Mouse (Mus musculus) thymus, postnatal 0 days (tissue): ENCODE measurements around the gene Rpl7a. TPM values are rescaled to one million over a fixed set of nuclear protein-coding genes. Genes with fewer than 3 reads are reported as not detected.
A peak's percentile ranks its signal among the peaks of the same experiment; 100 is the strongest.

ENCODE experiments used
- DNase-seq: peaks from one replicate; pipeline ENCODE4 v3.0.0-alpha.2; 2015; ENCODE audit warnings: low spot score
- polyA plus RNA-seq: library from polyadenylated mRNA; unstranded; fragments of >200 nt; fragmentation: Nextera tagmentation; extraction: Ambion mirVana; gene quantifications from 2 replicates; pipeline ENCODE4 v1.2.1, GENCODE M21; 2015

Gene Rpl7a
- polyA plus RNA-seq, 1 experiment from 2014 or later: 778 TPM

- DNase-seq: no peak
These were observed 3.0 kb downstream of the Rpl7a start for GRCm38 (mm10) chr2:26913416-26914147.

GRCm38 (mm10) chr2:26914148-26914941 lies 3.8 kb downstream of the Rpl7a start:
- DNase-seq: no peak

- peak; percentile 83 for DNase-seq
These were observed 5.6 kb downstream of the Rpl7a start, which contains the start of the genes Surf2 and Surf1 for GRCm38 (mm10) chr2:26915927-26916728. Gene Surf2 (plus strand): TSS chr2:26916367. Gene Surf1 (minus strand): TSS chr2:26916530.

DNA sequence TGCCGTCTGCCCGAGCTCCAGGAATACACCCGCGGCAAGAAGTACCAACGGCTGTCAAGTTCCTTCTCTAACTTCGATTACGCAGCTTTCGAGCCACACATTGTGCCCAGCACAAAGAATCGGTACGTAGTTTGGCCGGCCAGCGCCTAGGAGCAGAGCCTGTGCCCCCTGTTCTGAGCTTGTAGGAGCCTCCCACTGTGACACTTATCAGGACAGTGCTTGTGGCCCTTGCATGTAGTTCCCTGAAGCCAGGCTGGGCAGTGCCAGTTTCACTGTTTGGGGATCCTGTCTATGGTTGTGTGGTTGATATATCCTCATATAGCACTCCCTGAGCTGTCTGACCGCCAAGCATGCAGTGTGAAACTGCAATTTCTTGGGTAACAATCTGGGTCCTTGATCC lies 6.2 kb downstream of the Rpl7a start:
- peak; percentile 16 for DNase-seq

- no peak for DNase-seq
These were observed 9.1 kb downstream of the Rpl7a start for GRCm38 (mm10) chr2:26919684-26920083.

DNA sequence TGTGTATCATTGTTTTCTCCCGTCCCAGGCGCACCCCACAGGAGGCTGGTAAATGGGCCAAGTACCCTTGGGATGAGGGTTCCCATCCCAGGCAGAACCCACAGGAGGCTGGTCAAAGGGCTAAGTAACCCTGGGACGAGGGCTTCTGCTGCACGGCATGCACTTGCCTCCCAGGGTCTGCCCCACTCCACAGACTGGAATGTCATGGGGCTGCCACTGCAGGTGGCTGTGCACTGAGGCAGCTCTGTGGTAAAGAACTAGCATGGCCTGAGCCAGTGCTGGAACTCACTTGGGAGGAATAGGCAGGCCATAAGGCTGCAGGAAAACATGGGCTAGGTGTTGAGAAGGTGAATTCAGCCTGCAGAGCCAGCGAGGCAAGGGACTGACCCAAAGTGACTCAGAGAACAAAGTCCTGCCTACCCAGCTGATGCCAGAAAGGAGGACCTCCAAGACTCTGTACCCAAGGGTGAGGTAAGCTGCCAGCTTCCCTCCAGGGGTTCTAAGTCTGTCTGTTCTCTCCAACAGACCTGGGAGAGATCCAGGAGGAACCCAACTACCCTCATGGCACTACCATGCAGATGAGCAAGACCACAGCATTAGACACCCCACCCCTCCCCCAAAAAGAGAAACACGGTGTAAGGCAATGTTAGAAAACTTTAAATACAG lies 9.8 kb downstream of the Rpl7a start:
- no peak for DNase-seq

GRCm38 (mm10) chr2:26921784-26922183 lies 11.2 kb downstream of the Rpl7a start:
- no peak for DNase-seq

DNA sequence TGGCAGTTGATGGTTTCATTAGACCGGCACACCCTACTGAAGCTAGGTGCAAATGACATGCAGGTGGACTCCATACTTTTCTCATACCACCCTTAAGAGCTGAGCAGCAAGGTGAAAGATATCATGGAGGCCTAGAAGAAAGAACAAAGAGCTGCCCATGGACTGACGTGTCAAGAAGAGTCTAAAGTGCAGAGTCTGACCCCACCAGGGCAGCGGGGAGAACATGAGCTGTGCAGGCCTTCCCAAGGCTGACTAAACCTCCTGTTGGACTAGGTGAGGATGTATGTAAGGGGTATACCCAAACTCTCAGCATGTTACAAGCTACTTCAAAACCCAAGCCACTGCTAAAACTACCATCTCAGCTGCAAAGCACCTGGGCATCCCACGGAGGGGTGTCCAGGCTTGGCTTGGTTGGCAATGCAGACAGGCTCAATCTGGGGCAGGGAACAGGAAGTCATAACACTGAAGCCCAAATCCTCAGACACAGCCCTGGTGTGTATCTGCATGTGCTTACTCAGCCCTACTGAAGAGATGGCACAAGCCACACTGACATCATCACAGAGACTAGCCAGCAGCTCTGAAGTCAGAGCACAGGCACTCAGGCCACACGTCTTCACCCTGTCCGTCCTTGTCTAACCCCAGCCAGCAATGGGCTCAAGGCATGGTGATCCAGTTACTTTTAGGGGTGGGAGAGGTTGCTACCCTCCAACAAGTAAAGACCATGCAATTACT lies 17.3 kb downstream of the Rpl7a start:
- no peak for DNase-seq

DNA sequence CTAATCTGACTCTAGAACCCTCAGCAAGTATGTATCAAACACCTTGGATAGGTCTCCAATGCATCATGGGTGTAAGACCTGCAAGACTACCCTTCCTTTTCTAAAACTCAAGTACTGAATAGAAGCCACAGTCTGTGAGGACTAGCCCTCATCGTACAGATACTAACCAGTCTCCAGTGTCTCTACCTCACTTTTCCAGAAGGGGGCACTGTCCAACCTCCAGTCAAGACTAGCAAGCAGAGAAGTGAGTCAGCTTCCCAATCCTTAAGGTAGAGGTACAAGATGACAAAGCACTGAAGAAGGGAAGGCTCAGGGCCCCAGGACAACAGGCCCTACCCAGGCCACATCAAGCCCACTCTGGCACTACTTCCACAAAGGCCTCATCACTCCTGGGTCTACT lies 19.8 kb downstream of the Rpl7a start:
- DNase-seq: peak; percentile 80

DNA sequence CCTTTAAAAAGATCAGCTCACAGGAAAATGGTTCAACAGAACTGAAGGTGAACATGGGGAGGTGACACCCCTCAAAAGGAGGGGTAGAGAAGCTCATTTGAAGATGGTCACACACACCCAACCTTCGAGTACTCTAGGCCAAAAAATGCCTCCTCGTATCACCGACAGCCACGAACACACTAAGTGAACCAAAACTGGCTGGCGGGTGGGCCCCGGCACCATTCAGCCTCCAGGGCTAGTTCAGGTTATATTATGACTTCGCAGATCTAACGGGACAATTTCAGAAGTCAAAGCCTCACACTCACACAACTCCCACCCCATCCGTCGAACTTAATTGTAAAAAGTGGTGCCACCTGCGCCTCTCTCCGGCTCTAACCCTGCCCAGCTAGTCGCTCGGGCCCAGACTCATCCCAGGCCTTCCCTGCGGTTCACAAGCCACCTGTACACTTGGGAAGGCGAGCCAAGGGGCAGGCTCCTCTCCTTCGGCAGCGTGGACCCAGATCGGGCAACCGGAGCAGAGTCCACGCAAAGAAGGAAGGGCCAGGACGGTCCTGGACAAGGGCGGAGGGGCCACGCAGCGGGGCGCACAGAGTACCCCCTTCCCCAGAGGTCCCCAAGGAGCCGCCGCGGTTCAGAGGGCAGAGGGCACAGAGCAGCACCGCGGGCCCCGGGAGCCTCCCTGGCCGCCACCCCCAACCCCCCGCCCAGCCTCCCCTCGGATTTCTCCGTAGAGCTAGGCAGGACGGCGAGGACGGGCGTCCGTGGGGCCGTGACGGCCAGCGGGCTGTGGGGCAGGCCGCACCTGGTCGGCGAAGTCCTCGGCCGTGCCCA lies 22.1 kb downstream of the Rpl7a start:
- DNase-seq: peak; percentile 40

- peak; percentile 96 for DNase-seq
These were observed 22.9 kb downstream of the Rpl7a start, which contains the start of the genes Surf4 and Stkld1 for GRCm38 (mm10) chr2:26933304-26934055. Gene Surf4 (minus strand): TSS chr2:26933928. Gene Stkld1 (plus strand): TSS chr2:26934047.

DNA sequence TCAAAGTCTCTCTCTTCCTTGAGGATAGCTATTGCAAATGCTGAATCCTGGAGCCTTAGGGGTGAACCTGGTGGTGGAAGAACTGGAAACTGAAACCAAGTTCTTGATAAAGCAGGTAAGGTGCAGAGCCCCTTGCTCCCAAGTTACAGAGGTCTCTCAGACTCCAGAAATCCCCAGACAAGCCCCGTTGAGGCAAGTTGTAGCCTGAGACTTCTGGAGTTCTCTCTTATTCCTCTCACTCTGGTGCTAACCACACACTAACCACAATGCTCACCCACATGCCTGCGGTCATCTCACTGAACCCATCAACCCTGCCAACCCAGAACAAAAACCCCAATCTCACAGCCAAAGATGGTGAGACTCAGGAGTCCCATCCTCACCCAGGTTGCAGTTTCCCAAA lies 24.7 kb downstream of the Rpl7a start:
- peak; percentile 23 for DNase-seq

DNA sequence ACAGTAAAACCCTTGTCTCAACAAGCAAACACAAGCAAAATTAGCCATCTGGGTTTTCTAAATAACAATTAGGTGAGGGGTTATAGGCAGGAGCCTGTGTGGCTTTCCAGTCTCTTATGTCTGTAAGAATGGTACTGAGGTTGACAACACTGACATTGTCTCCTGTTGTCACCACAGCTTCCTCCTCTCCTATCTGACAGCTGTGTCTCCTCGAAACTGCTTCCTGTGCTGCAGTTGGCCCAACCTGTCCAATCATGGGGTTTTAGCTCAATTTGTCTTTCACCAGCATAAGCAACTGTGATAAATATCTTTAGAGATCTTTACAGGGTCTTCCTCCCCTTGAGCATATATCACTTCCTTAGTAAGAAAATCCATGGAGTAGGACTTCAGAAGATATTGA lies 25.9 kb downstream of the Rpl7a start:
- DNase-seq: peak; percentile 81

DNA sequence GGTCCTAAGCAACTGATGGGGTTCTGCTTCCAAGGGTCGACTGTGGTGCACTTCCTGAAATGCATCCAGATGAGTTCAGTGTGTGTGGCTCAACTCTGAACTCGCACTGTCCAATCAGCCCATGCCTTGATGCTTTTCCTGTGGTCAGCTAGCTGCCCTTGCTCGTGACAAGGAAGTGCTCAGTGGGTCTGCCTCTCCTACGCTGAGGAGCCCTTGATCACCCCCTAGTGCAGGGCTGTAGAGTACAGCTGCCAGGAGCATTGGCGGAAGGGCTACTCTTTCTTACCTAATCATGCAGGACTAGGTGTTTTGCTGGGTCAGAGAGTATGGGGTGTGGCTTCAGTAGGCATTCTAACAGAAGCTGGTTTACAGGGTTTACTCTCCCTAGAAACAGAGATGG lies 31.0 kb downstream of the Rpl7a start:
- DNase-seq: no peak

- DNase-seq: no peak
These were observed 32.7 kb downstream of the Rpl7a start for GRCm38 (mm10) chr2:26943253-26943652.

GRCm38 (mm10) chr2:26950411-26950810 lies 39.8 kb downstream of the Rpl7a start:
- DNase-seq: no peak

- no peak for DNase-seq
These were observed 40.9 kb downstream of the Rpl7a start for GRCm38 (mm10) chr2:26951346-26951905.

GRCm38 (mm10) chr2:26952193-26952592 lies 41.6 kb downstream of the Rpl7a start:
- no peak for DNase-seq
